Mouse (Mus musculus): ENCODE data around the gene Sypl2.
"Not testable (repeated sequence)": the region's sequence is repeated elsewhere in the genome, so short reads cannot be mapped to it uniquely, and the experiment has no call there.

The Sypl2 gene

DNA sequence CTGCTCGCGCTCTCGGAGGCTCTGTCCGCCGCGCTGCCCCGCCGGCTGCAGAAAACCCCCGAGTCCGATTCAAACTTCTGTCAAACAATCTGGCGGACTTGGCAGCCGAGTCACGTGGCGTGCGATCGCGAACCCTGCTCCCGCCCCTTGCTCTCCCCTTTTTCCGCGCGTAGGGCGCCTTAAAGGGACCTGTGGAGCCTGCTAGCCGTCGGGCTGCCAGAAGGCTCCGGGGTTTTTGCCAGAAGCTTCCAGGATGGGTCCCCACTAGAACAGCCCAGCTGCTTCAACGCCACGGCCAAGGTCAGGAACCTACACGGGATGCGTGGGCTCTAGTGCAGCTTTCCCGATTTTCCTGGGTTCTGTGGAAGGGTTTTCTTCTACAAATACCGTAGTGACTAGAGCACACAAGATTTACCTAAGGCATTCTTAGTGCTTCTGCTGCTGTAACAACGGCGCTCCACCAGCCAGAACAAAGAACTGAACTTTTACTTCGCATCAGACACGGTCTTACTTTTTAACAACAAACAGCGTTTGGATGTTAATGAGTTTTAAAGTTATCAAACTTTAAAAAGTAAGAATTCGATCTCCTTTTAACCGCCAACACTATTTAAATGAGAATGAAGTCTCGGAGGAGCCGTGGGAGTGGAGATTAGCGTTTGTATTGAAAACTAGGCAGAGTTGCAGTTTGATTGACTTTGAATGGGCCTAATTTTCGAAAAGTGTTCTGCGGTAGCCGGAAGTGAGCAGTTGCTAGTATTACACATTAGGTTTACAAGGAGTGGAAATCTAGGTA lies at the start of gene Sypl2:
Gene Sypl2 (minus strand): TSS at position 91 of the 793 bp plus-strand sequence.
- no peak for DNase-seq (ENCODE audit: low spot score in 2 of 2)

DNA sequence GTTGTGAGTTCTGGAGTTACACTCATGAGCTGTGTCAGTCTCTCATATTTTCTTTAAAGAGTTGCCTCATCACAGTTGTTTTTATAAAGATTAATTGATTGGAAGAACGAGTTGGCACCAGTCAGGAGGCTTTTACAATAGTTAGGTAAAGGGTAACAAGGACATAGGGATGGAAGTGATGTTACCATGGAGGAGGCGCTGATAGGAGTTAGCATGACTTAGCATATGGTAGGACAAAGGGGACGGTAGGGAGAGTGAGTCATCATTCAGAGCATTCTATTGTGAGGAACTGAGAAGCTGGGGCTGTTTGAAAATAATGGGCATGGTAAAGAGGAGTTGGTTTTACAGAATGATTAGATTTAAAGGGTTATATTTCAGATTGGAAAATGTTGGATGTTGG lies 32.9 kb upstream of the Sypl2 start:
- no peak for DNase-seq (ENCODE audit: low spot score in 2 of 2)

DNA sequence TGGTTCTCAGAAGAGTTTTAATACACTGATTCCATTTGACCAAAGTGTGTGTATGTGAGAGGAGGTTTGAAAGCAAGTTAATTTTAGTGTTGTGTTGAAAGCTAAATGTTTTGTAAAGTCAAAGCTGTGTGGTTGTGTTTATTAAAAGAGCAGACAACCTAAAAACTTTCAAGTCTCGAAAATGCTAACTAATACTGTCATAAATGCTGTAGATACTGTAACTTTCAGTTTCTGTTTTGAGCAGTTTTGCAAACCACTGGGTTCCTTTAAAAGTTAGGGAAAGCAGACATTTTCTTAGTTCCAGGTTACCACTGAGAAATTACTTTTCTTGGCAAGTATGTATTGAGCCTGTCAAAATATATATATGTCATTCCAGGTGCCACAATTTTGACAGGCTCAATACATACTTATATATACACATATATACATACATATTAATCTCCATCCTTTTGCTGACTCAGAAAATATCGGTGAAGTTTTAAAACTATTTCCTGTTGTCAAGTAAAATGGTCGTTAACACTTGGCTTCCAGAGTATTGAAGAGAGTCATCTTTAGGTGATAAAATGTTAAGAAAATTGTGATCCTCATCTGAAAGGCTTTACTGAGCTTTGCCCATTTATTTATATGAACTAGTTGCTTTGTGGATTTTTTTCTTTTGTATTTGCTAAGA lies 31.5 kb upstream of the Sypl2 start:
- no peak for DNase-seq (ENCODE audit: low spot score in 2 of 2)

DNA sequence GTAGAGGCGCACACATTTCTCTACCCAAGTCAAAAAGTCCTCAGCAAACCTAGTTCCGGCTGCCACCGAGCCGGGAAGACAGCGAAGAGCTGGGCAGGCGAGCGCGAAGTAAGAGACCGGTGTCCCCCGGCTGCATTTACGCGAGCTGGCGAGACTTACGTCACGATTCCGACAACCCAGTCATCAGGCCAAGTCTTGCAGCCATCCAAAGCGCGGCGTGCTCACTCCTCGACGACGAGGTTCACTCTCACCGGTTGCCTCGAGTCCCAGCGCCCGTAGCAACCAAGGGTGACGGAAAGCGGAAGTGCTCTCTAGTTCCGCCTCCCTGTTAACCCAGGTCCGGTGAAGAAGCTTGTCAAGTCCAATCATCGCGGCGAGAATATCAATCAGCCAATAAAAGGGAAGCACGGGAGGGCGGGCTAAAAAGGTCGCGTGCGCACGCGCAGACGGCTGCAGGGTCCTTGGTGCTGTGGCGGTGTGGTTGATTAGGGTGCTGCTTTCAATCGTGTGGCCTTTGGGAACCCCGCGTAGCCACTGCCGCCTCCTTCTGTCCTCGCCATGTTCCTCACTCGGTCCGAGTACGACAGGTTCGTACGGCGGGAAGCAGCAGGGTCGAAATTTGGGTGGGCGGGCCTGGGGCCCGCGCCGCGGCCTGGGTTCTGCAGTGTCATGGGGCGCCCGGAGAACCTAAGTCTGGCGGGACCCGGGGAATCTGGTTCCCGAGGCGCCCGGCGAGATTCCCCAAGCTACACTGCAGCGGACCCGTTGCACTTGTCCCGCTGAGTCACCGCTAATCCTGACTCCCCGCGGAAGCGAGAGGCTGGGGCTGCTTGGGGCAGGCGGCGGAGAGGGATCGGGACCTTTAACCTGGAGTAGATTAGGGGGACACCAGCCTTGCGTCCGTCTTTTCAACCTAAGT lies 30.5 kb upstream of the Sypl2 start, which contains the start of gene Psma5:
Gene Psma5 (plus strand): TSS at position 208 of the 919 bp plus-strand sequence.
- peak; percentile 92 to 94 for DNase-seq (ENCODE audit: low spot score in 2 of 2)

DNA sequence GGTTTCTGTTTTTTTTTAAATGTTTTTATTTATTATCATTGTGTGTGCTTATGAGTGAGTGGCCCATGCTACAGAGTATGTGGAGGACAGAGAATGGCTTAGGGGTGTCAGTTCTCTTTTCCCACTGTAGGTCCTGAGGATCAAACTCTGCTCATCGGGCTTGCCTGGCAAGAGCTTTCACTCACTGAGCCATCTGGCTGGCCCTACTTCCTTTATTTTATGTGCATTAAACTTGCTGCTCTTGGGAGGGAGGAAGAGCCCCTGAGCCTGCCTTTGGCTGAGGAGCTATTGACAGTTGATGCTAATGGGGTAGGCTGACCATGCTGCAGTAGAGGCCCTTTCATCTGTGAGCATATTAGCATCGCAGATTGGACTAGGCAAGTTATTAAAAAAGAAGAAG lies 20.4 kb upstream of the Sypl2 start:
- no peak for DNase-seq (ENCODE audit: low spot score in 2 of 2)

DNA sequence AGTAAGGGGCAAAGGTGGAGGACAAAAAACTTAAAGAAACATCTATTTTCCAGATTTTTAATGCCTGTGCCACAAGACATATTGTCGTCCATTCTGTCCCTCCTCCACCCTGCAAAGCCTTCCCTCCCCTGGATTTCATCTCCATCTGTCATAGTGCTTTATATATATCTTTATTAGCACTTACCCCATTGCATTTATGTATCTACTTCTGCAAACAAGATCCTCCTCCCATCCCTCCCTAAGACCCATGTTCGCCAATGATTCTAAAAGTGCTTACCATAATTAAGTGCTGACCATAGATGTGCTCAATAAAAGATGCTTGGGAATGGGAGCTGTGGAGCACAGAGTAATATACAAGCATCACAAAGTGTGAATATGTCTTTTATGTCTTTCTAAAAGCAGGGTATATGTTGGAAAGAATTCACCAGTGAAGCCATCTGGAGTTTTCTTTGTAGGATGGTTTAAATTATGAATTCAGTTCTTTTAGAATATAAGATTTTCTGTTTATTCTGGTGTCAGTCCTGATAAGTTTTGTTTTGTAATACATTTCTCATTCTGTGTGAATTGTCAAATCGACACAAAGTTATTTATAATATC lies 14.9 kb upstream of the Sypl2 start:
- no peak for DNase-seq (ENCODE audit: low spot score in 2 of 2)

DNA sequence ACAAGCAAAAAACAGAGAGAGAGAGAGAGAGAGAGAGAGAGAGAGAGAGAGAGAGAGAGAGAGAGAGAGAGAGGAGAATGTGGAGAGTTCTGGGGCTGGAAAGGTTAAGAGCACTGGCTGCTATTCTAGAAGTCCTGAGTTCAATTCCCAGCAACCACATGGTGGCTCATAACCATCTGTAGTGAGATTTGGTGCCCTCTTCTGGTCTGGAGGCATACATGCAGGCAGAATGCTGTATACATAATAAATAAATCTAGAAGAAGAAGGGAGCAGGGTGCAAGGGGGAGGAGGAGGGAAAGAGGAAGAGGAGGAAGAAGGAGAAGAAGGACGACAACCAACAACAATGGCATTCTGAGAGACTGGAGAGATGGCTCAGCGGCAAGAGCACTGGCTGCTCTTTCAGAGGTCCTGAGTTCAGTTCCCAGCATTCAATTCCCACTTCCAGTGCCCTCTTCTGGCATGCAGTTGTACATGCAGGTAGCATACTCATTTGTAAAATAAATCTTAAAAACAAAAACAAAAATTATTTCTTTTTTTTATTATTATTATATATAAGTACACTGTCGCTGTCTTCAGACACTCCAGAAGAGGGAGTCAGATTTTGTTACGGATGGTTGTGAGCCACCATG lies 11.1 kb upstream of the Sypl2 start:
- DNase-seq (ENCODE audit: low spot score in 2 of 2), result not testable (repeated sequence)

DNA sequence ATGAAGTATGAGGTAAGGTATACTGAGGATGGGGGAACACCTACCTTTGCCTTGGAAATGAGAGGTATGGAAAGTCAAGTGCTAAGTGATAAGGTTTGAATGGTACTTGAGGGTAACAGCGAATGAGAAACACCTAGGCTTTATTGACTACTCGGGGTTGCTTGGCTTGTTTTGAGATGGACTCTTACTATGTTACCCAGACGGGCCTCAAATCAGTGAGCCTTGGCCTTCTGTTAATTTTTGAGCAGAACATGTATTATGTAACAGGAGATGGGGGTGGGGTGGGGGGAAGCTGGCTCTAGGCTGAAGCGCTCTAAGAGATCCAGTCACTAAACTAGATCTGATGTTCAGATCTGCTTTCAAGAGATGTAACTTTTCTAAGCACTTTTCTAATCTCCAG lies 5.2 kb upstream of the Sypl2 start:
- DNase-seq (ENCODE audit: low spot score in 2 of 2), result no peak

DNA sequence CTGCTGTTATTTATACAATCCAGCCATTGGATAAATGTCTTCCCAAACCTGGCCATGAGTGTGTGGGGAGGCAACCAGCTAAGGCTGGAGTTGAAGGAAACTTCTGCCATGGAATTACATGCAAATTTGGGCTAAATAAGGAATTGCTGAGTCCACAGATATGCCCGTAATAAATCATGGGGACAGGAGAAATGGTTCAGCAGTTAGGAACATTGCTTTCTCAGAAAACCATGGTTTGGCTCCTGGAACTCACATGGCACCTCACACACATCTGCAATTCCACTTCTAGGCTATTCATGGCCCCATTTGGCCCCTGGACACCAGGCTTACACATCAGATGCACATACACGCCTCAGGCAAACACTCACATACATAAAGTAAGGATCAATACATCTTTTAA lies 1.1 kb upstream of the Sypl2 start:
- no peak for DNase-seq (ENCODE audit: low spot score in 2 of 2)

DNA sequence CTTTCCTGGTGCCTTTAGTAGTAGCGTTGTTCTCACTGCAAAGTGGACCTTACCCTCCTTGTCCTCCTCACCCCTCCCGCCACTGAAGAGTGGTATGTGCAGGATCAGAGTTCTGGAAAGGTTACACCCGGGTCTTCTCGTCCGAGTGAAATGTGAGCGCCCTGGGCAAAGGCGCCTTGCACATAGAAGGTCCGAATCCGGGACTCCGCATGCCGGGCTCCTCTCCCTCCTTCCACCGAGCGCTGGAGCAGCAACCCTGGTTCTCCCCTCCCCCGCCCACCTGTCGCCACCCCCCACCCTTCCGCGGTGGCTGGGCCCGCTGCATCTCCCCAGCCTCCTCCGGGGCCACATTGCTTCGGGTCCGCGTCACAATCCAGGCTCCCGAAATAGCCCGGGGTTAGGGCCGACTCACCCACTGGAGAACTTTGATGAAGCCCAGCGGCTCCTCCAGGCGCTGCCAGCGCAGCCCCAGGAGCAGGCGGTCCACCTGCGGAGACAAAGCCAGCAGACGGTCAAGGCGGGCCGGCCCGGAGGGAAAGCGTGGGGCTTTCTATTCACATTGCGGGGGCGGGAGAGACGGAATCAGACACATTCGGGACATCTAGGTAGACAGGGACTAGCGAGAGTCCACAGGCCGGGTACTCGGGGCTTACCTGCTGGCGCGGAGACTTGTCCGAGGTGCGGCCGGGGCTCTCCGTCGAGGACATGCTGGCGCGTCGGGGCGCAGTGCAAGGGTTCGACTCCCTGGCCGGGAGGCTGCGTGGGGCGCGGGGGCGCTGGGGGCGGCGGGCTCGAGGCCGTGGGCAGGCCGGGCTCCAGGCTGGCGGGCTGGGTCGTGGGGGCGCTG lies 514 bp downstream of the Sypl2 start:
- DNase-seq (ENCODE audit: low spot score in 2 of 2), result no peak

DNA sequence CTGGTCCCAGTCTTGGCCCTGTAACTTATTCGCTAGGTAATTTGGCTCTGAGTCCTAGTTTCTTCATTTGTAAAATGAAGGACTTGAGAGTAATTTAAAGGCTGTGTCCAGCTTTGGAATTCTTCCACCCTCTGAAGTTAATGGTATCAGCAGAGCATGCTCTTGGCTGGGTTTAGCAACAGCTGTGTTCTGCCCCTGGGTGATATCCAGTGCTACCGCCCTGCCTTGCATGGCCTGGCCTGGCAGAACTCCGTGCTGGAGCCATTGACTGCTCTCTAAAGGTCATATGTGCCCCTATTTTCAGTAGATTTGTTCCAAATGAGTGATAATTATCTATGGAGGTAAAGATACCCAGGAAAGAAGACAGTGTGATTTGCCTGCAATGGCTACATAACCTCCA lies 5.8 kb downstream of the Sypl2 start:
- no peak for DNase-seq (ENCODE audit: low spot score in 2 of 2)

DNA sequence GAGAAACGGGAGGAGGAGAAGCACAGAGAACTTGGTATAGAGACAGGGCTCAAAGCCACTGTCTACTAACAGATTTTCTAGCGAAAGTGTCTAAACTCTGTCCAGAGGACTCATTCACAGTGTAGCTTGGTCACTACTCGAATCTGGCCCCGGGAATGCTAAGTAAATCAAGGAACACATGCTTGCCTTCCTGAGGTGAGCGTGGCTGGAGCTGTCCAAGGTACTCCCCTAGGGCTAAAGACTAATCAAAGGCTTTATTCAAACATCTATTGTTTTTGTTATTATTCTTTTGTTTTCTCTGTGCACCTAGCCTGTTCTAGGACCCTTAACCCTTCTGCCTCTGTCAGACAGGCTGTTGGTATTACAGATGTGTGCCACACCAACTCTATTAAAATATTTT lies 11.7 kb downstream of the Sypl2 start:
- no peak for DNase-seq (ENCODE audit: low spot score in 2 of 2)

DNA sequence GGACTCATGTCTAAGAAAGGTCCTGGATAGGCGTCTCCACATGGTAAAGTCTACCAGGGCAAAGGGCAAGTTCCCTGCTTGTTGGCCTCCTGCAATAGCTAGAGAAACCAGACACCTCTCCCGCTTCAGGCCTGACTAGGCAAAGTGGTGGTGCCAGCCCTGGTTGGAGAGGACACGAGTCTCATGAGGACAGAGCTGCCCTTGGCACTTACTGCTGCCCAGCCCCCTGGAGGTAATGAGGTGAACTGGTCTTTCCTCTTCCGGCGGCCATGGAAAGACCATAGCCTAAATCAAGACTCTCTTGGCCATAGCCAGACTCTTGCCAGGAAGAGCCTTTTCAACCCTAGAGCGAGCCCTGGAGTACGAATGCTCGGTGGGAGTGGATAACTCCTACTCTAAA lies 14.0 kb downstream of the Sypl2 start:
- peak in 1 of 2 experiments; percentile 20 for DNase-seq (ENCODE audit: low spot score in 2 of 2)

DNA sequence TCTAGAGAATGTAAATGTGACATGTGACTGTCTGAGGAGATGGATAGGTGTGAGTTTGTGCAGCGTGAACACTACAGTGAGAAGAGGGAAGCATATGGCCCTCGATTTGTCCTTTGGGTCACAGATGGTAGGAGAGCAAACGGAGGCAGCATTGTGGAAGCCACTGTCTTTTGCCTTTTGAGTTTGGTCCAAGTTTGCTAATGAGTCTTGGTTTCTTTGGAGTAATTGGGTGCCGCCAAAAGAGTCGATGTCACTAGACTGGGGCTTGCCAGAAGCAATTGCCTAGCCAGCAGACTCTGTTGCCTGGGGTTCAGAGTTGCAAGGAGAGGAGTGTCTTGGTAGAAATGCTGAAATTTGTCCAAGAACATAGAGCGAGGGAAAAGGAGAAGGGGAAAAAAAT lies 14.6 kb downstream of the Sypl2 start:
- DNase-seq (ENCODE audit: low spot score in 2 of 2), result peak; percentile 6 to 15

DNA sequence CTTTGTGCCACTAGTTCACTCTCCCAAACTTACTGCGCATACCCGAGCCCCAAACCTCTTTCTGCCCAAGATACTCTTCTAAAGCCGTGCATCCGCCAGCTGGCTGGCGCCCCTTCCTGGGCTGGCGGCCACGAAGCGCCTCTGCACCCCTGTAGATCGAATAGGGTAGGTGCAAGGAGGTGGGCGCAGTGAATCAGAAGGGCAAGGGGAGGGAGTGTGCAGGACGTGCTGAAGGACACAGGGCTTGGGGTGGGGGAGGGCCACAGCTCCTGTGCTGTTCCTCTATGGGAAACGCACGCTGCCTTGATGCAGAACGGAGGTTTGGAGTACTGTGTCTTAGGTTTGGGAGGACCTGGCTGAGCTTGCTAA lies 15.7 kb downstream of the Sypl2 start, which contains the start of gene Atxn7l2:
Gene Atxn7l2 (minus strand): TSS at position 164 of the 369 bp plus-strand sequence.
- peak in 1 of 2 experiments; percentile 65 for DNase-seq (ENCODE audit: low spot score in 2 of 2)

DNA sequence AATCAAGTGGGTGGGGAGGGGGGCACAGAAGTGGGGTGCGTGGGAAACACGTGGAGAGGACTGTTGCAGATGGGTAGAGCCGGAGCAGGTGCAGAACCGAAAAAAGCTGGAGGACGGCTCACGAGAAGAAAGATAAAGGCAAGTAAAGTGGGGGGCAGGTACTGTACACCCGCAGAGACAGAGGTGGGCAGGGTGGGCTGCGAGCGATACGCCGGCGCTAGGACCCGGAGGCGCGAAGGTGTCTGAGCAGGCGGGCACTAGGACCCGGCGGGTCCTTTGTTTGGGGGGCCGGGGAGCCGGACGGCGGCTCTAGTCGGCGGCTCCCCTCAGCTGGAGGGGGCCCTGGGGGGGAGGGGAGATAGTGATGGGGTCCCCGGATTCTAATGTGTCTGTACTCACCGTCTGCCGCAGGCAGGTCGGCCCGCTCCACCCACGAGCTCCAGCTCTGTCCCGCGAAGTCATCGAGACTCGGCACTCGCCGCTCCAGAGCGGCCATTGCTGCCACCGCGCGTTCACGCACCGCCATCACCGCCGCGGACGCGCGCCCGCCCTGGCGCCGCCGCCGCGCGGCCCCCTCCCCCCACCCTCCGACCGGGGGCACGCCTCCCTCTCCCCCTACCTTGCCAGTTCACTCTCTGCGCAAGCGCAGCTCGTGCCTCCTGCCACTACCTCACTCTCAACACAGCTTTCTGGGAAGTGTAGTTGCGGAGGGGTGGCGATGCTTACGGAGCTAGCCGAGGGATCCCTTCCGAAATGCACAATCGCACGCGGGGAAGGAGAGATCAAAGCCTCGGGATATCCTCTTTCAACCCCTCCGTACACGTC lies 16.3 kb downstream of the Sypl2 start:
- peak; percentile 86 to 91 for DNase-seq (ENCODE audit: low spot score in 2 of 2)

DNA sequence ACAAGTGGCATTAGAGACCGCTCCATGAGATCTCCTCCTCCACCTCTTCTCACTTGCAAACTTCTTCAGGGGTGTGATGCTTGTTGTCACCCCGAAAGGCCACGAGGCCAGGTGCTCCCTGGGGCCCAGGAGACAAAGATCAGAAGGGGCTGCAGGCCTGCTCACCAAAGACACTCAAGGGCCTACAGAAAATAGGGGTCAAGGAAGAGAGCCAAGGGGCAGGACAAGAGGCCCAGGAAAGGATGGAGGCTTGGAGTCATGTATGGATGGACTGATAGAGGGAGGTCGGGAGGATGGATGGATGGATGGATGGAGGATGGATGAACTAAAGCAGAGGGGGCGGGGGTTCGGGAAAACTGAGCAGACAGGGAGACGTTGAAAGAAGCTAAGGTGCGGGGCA lies 16.9 kb downstream of the Sypl2 start:
- peak in 1 of 2 experiments; percentile 9 for DNase-seq (ENCODE audit: low spot score in 2 of 2)

DNA sequence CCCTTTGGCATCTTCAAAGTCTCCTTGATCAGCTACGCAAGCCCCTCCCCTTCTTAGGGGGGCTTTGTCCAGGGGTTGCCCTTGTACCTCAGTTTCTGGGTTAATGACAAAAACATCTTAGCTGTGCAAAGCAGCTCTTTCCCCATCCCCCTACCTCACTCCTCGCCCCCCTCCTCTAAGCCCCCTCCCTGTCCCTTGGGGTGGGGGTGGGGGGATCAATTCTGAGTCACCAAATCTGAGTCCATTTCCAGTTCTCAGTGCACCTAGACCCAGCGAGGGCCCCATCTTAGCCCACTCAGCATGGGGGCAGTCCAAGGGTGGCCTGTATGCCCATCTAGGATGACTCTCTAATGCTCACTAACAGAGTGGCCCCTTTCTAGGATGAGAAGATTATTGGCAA lies 17.4 kb downstream of the Sypl2 start:
- peak in 1 of 2 experiments; percentile 5 for DNase-seq (ENCODE audit: low spot score in 2 of 2)

DNA sequence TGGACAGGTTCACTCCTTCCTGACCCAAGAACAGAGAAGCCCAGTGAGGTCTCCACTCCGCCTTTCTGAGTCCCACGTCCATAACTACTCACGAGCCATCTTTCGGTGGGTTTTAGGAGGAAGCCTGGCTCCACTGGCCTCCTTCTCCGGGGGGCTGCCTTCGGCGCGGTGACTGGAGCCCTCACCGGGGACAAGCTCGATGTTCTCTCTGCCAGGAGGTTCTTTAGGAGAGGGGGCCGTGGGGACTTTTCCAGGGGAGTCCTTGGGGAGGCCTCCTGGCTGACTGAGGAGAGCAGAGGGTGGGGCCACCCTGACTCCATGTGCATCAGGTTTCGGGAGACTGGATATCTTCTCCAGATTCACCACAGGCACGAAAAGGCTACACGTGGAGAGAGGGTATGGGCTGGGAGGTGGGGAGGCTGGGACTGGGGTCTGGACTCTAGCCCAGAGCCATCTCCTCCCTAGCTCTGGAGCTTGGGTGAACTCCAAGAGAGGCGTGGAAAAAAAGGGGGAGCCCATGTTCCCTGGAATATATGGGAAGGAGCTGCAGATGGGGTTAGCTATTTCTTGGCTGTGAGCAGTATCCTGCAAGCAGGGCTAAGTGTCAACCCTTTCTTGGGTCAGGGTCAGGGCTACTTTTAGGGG lies 19.6 kb downstream of the Sypl2 start:
- DNase-seq (ENCODE audit: low spot score in 2 of 2), result peak; percentile 10 to 18
